Mouse (Mus musculus): ENCODE measurements at regions not wholly inside any gene's neighbourhood (a gene's known extent, or its start where the extent isn't known, plus 50 kb on each side); places are given as distances from the start of the nearest gene placed in this dataset.

DNA sequence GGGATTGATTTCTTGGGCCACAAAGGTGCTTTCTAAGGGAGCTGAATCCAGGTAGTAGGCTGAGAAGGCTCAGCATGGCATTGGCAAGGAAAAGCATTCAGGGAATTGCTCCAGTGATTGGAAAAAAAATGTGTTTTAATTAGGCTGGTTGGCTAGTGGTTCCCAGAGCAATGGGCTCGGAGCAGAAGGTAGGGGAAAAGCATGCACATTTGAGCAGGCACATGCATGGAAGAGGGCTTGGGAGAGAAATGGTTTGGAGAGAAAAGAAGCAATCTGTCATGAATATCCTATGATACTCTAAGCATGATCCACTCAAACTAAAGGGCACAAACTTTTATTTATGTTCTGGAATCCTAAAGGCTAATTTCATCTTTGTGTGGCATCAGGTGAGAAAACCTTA is 150.9 kb upstream of the Ppargc1a start:
- no peak for TF ChIP-seq CTCF (IDR thresholded peaks at IDR 0.05; ENCODE audit: low read depth, low read length)
- TF ChIP-seq POLR2A (IDR thresholded peaks at IDR 0.05; ENCODE audit: extremely low read depth, insufficient read depth, low read length): no peak
